8 mouse cellular contexts compared by ENCODE assay signal in the genomic region with DNA sequence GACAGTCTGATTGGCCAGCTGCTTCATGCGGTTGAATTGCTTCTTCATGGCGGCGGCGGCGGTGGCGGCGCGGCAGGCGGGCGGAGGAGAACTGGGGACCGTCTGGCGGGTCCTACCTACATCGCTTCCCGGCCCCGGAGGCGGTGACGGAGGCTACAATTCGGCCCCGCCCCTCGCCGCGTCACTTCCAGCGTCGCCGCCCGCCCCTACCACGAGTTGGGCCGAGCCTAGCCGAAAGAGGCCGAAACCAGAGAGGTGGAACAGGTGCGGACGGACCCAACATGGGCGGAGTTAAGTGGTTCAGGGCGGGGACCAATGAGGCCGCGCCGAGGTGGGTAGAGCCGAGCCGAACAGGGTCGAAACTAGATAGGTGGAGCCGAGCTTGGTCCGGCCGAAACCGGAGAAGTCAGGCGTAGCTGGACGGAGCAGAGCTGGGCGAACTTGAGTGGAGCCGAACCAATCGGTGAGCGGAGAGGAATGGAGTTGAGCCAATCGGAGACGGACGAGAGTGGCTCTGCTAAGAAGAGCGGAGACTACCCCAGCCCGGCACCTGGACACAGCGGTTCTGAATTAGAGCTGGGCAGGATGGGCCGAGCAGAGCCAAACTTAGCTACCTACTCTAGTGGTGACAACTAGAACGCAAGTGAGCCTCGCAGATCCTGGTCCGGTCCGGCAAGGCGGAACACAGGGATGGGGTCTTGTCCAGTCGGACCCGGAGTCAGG. TPM values are rescaled to one million over a fixed set of nuclear protein-coding genes. Genes with fewer than 3 reads are reported as not detected.
DNase-seq lines count a peak whose midpoint lies in the region; ATAC-seq lines count a peak whose summit lies in the region.

TSS of gene Lcmt1 (plus strand) at position 26 of the 723 bp plus-strand sequence.
TSS of gene Arhgap17 (minus strand) at position 157 of the 723 bp plus-strand sequence.

- ATAC-seq in hindbrain, embryonic 15.5 days (ENCODE audit: low FRiP score, low read depth), result peak; percentile 98

- H3K4me1 ChIP-seq in hindbrain, embryonic 15.5 days (replicated peaks), result peaks cover 38% of the 10 kb centered on the region

- DNase-seq in T-cell, adult 2 months (ENCODE audit: low spot score), result peak; percentile 96
- peak; percentile 97 to 98 for DNase-seq in cerebellum, postnatal 36 days
- peak; percentile 94 to 95 for DNase-seq in frontal cortex, postnatal 36 days (ENCODE audit: low spot score in 2 of 2)
- peak; percentile 89 for DNase-seq in left cerebral cortex, adult 11 months (ENCODE audit: low spot score)
- DNase-seq in lung, postnatal 4 days, result peak; percentile 97
- peak; percentile 86 for DNase-seq in retina, postnatal 7 days (ENCODE audit: low read depth, low spot score)
- peak; percentile 89 for DNase-seq in urinary bladder, adult 2 months (ENCODE audit: low spot score)

- under 1% methylated on average over 59 of the region's 64 CpGs for WGBS in hindbrain, embryonic 15.5 days

- H3K27me3 ChIP-seq in hindbrain, embryonic 15.5 days, result no peaks in the 10 kb centered on the region

- no peaks in the 10 kb centered on the region for H3K36me3 ChIP-seq in hindbrain, embryonic 15.5 days

- peak within 1 kb of the TSS; percentile 76 for H3K9ac ChIP-seq in hindbrain, embryonic 15.5 days

- H3K27ac ChIP-seq in hindbrain, embryonic 15.5 days (replicated peaks), result peak within 1 kb of the TSS; percentile 86

- H3K4me2 ChIP-seq in hindbrain, embryonic 15.5 days, result peak within 1 kb of the TSS; percentile 96

- H3K9me3 ChIP-seq in hindbrain, embryonic 15.5 days, result no peaks in the 10 kb centered on the region

- peak within 1 kb of the TSS; percentile 87 for H3K4me3 ChIP-seq in hindbrain, embryonic 15.5 days

RNA-seq across cellular contexts. Expression of gene Lcmt1, which starts in this region (rescaled TPM):
- 99.6 and 99.8 TPM in 2 replicates for polyA plus RNA-seq in hindbrain, embryonic 15.5 days (2015; fragmentation: Nextera tagmentation; extraction: Ambion mirVana)
- 36.6 and 38.2 TPM in 2 replicates for polyA plus RNA-seq in urinary bladder, adult 2 months (2012; rRNA removed)

RNA-seq across cellular contexts. Expression of gene Arhgap17, which starts in this region (rescaled TPM):
- polyA plus RNA-seq in hindbrain, embryonic 15.5 days (2015; fragmentation: Nextera tagmentation; extraction: Ambion mirVana), result 10.2 and 11.3 TPM in 2 replicates
- 27.4 and 27.9 TPM in 2 replicates for polyA plus RNA-seq in urinary bladder, adult 2 months (2012; rRNA removed)

Comparison
In these comparisons a context has a peak if more than half of its experiments do, and no peak if none do; other contexts are left out.
1. Peak in every context shown above with its lines: DNase-seq, ATAC-seq, H3K4me3 ChIP-seq and H3K27ac ChIP-seq.